In the genomic region with DNA sequence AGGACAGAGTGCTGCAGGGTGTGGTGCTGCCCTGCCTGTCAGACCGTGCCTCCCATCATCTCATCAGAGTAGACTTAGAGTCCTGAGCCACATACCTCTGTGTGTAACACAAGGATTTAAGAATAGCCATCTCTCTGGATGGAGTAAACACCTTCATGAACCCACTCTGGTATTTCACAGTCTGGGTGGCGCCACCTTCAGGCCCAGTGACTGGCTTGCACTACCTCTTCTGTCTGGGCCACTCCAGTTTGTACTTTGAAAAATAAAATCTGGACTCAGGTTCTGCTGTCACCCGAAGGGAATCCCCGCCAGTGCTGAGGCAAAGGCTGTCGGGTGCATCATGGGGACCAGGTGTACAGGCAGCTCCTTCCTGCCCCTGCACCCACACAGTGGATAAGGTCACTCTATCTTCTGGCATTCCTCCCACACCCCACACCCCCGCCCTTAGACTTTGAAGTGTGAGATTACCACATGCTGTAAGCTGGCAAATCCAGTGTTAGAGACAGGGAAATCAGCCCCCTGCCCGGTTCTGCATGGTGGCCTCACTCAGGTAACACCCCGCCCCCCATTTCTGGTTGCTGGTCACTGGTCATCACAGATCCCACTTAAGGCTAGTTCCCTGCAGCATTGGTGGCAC, we compare ENCODE assay signal across 9 mouse cellular contexts.
A peak's percentile ranks its signal among the peaks of the same experiment; 100 is the strongest.
DNase-seq lines count a peak whose midpoint lies in the region; ATAC-seq and TF ChIP-seq lines count a peak whose summit lies in the region.
"Had no signal": no experiment of that assay in that cellular context is flagged by ENCODE, and none has a peak within 500 bp of the region (broad histone marks: within the 10 kb centered on the region; RNA-seq: fewer than 3 reads in every experiment).

No protein-coding gene starts in this region.

- H3K4me3 ChIP-seq in heart, postnatal 0 days (ENCODE audit: low read depth, low read length) = no peak overlapping the region
- no peak overlapping the region for H3K4me3 ChIP-seq in intestine, embryonic 16.5 days (ENCODE audit: low read length)
- H3K4me3 ChIP-seq: forebrain, embryonic 15.5 days had no signal

- TF ChIP-seq EP300 in heart, postnatal 0 days (IDR thresholded peaks at IDR 0.05; ENCODE audit: low read depth) = no peak

- no peaks in the 10 kb centered on the region for H3K9me3 ChIP-seq in heart, postnatal 0 days (replicated peaks; ENCODE audit: control insufficient read depth, low read length)
- no peaks in the 10 kb centered on the region for H3K9me3 ChIP-seq in intestine, embryonic 16.5 days (ENCODE audit: control insufficient read depth, low read length)
- H3K9me3 ChIP-seq: forebrain, embryonic 15.5 days had no signal

- H3K4me2 ChIP-seq in heart, postnatal 0 days (ENCODE audit: low read depth, low read length) = no peak overlapping the region
- H3K4me2 ChIP-seq in intestine, embryonic 16.5 days (ENCODE audit: low read depth, low read length) = no peak overlapping the region
- H3K4me2 ChIP-seq: forebrain, embryonic 15.5 days had no signal

- no peak overlapping the region for H3K27ac ChIP-seq in heart, postnatal 0 days (ENCODE audit: low read depth)
- H3K27ac ChIP-seq in intestine, embryonic 16.5 days (ENCODE audit: low read length) = no peak overlapping the region
- H3K27ac ChIP-seq: forebrain, embryonic 15.5 days had no signal

- peak; percentile 43 for DNase-seq in heart, postnatal 0 days (ENCODE audit: low spot score)
- DNase-seq in heart, postnatal 36 days = no peak
- DNase-seq in testis, postnatal 10 days (ENCODE audit: low spot score) = peak; percentile 72
- DNase-seq in testis, postnatal 14 days (ENCODE audit: low spot score) = no peak
- no peak for DNase-seq in thymus, postnatal 0 days (ENCODE audit: low spot score)
- no peak for DNase-seq in layer of hippocampus, adult 8-10 months (ENCODE audit: low spot score in 2 of 2)
- DNase-seq: adrenal gland, adult 2 months had no signal

- peak; percentile 27; the same call in 1 of the 2 replicates for ATAC-seq in heart, postnatal 0 days (ENCODE audit: insufficient read depth, low read depth)
- peak; percentile 62 for ATAC-seq in intestine, embryonic 16.5 days
- ATAC-seq: forebrain, embryonic 15.5 days had no signal

- TF ChIP-seq CTCF in heart, postnatal 0 days (IDR thresholded peaks at IDR 0.05; ENCODE audit: low read depth) = peak; percentile 35; the same call in 1 of the 2 replicates

- peaks cover 18% of the 10 kb centered on the region for H3K4me1 ChIP-seq in heart, postnatal 0 days (ENCODE audit: control insufficient read depth, insufficient read depth)
- H3K4me1 ChIP-seq in intestine, embryonic 16.5 days (ENCODE audit: control insufficient read depth, insufficient read depth, low read length) = peaks cover 23% of the 10 kb centered on the region

- WGBS in heart, postnatal 0 days = 55% methylated on average over 8 of the region's 8 CpGs
- WGBS in intestine, embryonic 16.5 days = 68% methylated on average over 8 of the region's 8 CpGs

- intact Hi-C loops in heart, postnatal 36 days (cut with DNase I) = loop anchor here (5.0 kb wide), 2 partner anchors 69 to 119 kb away; no protein-coding TSS in a partner anchor

- H3K27me3 ChIP-seq in heart, postnatal 0 days (ENCODE audit: control insufficient read depth, insufficient read depth, low read length) = no peaks in the 10 kb centered on the region
- H3K27me3 ChIP-seq in intestine, embryonic 16.5 days (replicated peaks; ENCODE audit: control insufficient read depth, insufficient read depth, low read length) = no peaks in the 10 kb centered on the region
- H3K27me3 ChIP-seq: forebrain, embryonic 15.5 days had no signal

- H3K36me3 ChIP-seq in heart, postnatal 0 days (replicated peaks; ENCODE audit: control insufficient read depth, insufficient read depth, low read length) = peaks cover 45% of the 10 kb centered on the region
- no peaks in the 10 kb centered on the region for H3K36me3 ChIP-seq in intestine, embryonic 16.5 days (ENCODE audit: control insufficient read depth, insufficient read depth, low read length)

- no peak overlapping the region for H3K9ac ChIP-seq in heart, postnatal 0 days (replicated peaks; ENCODE audit: low read depth, low read length)
- H3K9ac ChIP-seq in intestine, embryonic 16.5 days (ENCODE audit: low read depth, low read length) = no peak overlapping the region
- H3K9ac ChIP-seq: forebrain, embryonic 15.5 days had no signal

Comparison
In these comparisons a context has a peak if more than half of its experiments do, and no peak if none do; other contexts are left out.
1. DNase-seq: peak in heart, postnatal 0 days (single experiment) and testis, postnatal 10 days (single experiment); none in heart, postnatal 36 days (0 of 2), testis, postnatal 14 days (single experiment), thymus, postnatal 0 days (single experiment) and layer of hippocampus, adult 8-10 months (0 of 2).